Mouse (Mus musculus): Measurements from ENCODE around the gene Spib. TPM values are rescaled to one million over a fixed set of nuclear protein-coding genes. Genes with fewer than 3 reads are reported as not detected.

Spib gene
- polyA plus RNA-seq, 1 experiment, result 0.08 TPM

DNA sequence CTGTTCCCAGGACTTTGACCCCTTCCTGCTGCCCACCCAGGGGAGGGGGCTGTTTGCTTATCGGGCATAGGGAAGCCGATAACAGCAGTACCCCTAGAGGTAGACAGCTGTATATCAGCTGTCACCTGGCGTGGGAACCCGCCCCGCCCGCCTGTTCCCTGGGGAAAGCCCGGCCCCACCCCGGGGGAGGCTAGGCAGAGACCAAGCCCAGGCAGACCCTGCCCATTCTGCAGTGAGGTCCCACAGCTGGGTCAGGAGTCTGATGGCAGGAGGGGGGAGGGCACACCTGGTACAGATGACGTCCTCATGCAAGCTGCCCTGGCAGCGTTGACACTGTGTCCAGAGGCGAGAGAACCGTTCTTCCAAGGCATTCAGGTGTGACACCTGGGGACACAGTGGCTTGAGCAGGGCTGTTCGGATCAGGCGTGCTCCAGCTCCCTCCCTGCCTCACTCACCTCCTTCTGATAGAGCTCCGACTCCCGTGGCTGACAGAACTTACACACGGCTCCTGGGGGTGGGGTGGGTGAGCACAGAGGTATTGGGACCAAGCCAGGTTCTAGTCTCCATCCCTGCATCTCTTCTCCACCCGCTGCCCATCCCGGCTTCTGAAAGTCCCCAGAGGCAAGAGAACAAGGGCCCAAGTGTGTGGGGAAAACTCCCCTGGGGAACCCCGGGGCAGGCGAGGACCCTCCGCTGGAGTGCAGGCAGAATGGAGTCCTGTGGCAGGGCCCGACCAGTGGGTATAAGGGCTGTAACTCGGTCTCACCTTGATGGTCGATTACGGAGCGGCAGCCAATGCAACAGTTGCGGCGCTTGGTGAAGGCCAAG, 1.3 kb upstream of the Spib start:
- no peaks in the 10 kb centered on the region for H3K9me3 ChIP-seq (ENCODE audit: control insufficient read depth, low read length)
- no peak for TF ChIP-seq TAL1 (IDR thresholded peaks at IDR 0.05; ENCODE audit: low read length)
- no peak for TF ChIP-seq GATA1 (IDR thresholded peaks at IDR 0.05; ENCODE audit: low read length)
- peaks cover 8% of the 10 kb centered on the region for H3K27me3 ChIP-seq (ENCODE audit: control insufficient read depth)
- H3K4me3 ChIP-seq (replicated peaks), result no peak overlapping the region
- peaks cover 64% of the 10 kb centered on the region for H3K36me3 ChIP-seq (ENCODE audit: control insufficient read depth)
- H3K4me1 ChIP-seq (ENCODE audit: control insufficient read depth), result peaks cover 22% of the 10 kb centered on the region

DNA sequence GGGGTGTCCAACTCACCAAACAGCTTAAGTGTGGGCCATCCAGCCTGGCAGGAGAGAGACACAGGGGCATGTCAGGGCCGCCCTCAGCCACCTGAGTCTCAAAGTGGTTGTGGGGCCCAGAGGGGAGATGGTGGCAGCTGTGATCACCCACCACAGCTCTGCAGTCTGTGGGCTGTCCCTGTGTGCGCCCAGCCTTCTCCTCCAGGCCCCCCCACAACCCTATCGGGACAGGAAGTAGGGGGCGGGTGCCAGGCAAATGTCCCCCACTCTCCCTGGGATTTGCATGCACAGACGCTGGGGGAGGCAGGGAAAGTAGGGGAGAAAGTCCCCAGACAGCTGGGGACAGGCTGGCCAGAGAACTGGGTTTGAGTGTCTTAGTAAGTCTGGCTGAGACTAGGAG, 664 bp downstream of the Spib start:
- Histone ChIP-seq H3K4me3 (replicated peaks) (no peak overlapping the region), H3K4me1 (ENCODE audit: control insufficient read depth) (peaks cover 33% of the 10 kb centered on the region)
- TF ChIP-seq GATA1 (IDR thresholded peaks at IDR 0.05; ENCODE audit: low read length) (no peak), TAL1 (IDR thresholded peaks at IDR 0.05; ENCODE audit: low read length) (no peak)

DNA sequence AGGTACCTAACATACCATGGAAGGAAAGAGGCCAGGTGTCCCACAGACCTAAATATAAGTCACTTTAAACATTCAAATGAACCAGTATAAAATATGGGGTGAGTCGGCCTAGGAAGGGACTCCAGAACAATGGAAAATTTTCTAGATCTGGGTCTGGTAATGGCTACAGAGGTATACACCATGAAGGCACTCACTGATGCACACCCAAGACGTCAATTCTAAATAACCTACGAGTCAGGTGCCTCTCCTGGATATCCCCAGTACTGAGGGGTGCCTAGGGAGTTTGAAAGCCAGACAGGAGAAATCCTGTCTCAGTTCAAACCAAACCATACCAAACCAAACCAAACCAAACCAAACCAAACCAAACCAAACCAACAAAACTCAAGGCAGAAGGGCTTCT, 1.4 kb downstream of the Spib start:
- Histone ChIP-seq H3K4me3 (replicated peaks) (no peak overlapping the region), H3K27me3 (ENCODE audit: control insufficient read depth) (peaks cover 28% of the 10 kb centered on the region), H3K9me3 (ENCODE audit: control insufficient read depth, low read length) (no peaks in the 10 kb centered on the region), H3K4me1 (ENCODE audit: control insufficient read depth) (peaks cover 33% of the 10 kb centered on the region), H3K36me3 (ENCODE audit: control insufficient read depth) (peaks cover 38% of the 10 kb centered on the region)
- TF ChIP-seq TAL1 (IDR thresholded peaks at IDR 0.05; ENCODE audit: low read length) (no peak), GATA1 (IDR thresholded peaks at IDR 0.05; ENCODE audit: low read length) (no peak)

More for the DNA sequence above, 664 bp downstream of the Spib start:
- H3K9me3 ChIP-seq (ENCODE audit: control insufficient read depth, low read length), result no peaks in the 10 kb centered on the region
- peaks cover 45% of the 10 kb centered on the region for H3K36me3 ChIP-seq (ENCODE audit: control insufficient read depth)
- H3K27me3 ChIP-seq (ENCODE audit: control insufficient read depth), result peaks cover 21% of the 10 kb centered on the region

DNA sequence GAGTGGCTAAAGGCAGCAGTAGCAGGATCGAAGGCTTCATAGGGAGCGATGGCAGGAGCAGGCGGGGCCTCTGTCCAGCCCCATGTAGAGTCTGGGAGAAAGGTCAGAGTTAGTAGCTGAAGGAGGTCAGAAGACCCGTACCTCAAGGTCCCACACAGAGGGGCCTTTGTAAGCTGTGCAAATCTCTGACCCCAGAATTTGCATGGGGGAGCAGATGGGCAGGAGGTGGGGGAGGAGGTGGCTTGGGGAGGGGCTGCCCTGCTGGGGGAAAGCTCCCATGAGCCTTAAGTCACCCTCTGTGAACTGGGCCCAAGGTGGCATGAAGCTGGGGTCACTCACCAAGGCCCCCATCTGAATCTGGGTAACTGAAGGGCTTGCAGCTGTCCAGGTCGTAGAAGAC, 2.4 kb downstream of the Spib start:
- TF ChIP-seq GATA1 (IDR thresholded peaks at IDR 0.05; ENCODE audit: low read length) (no peak), TAL1 (IDR thresholded peaks at IDR 0.05; ENCODE audit: low read length) (no peak)
- H3K4me3 ChIP-seq (replicated peaks), result no peak overlapping the region
- H3K27me3 ChIP-seq (ENCODE audit: control insufficient read depth), result peaks cover 38% of the 10 kb centered on the region
- H3K9me3 ChIP-seq (ENCODE audit: control insufficient read depth, low read length), result no peaks in the 10 kb centered on the region
- H3K36me3 ChIP-seq (ENCODE audit: control insufficient read depth), result peaks cover 28% of the 10 kb centered on the region
- peaks cover 33% of the 10 kb centered on the region for H3K4me1 ChIP-seq (ENCODE audit: control insufficient read depth)

DNA sequence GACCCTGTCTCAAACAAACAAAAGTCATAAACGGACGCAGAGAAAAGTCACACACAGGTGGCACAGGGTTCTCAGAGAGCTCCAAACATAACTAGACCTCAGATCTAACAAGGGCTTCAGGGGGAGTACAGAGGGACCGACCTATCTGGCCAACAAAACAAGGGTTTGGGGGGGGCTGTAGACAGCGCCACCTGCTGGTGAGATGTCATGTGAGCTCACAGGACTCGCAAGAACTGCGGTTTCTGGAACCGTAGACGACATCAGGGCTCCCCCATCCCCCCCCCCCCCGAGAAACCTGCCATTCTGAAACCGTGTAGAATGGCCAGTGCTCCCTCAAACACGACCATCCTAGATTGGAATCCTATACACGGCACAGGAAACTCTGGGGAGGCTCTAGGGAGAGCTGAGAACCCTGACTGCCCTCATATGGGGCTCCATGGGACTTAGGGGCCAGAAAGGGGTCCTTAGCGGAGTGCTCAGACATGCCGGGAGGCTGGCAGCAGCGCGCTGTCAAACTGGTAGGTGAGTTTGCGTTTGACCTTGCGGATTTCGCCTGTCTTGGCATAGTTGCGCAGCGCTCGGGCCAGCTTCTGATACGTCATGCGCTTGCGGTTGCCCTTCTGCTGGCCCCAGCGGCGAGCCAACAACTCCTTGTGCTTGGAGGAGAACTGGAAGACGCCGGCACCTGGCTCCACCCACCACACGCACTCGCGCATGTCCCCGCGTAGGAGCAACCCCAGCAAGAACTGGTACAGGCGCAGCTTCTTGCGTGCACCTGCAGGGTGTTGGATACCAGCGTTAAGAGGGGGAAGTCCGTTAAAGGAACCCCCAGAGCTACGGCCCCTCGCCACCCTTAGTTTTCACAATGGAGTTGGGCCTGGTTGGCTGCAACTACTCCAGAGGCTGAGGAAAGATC, 4.1 kb downstream of the Spib start:
- H3K4me1 ChIP-seq (ENCODE audit: control insufficient read depth), result peaks cover 23% of the 10 kb centered on the region
- TF ChIP-seq TAL1 (IDR thresholded peaks at IDR 0.05; ENCODE audit: low read length), result no peak
- no peak for TF ChIP-seq GATA1 (IDR thresholded peaks at IDR 0.05; ENCODE audit: low read length)
- peak overlapping the region; percentile 63 for H3K4me3 ChIP-seq (replicated peaks)
- H3K9me3 ChIP-seq (ENCODE audit: control insufficient read depth, low read length), result no peaks in the 10 kb centered on the region
- H3K36me3 ChIP-seq (ENCODE audit: control insufficient read depth), result peaks cover 10% of the 10 kb centered on the region
- peaks cover 56% of the 10 kb centered on the region for H3K27me3 ChIP-seq (ENCODE audit: control insufficient read depth)

DNA sequence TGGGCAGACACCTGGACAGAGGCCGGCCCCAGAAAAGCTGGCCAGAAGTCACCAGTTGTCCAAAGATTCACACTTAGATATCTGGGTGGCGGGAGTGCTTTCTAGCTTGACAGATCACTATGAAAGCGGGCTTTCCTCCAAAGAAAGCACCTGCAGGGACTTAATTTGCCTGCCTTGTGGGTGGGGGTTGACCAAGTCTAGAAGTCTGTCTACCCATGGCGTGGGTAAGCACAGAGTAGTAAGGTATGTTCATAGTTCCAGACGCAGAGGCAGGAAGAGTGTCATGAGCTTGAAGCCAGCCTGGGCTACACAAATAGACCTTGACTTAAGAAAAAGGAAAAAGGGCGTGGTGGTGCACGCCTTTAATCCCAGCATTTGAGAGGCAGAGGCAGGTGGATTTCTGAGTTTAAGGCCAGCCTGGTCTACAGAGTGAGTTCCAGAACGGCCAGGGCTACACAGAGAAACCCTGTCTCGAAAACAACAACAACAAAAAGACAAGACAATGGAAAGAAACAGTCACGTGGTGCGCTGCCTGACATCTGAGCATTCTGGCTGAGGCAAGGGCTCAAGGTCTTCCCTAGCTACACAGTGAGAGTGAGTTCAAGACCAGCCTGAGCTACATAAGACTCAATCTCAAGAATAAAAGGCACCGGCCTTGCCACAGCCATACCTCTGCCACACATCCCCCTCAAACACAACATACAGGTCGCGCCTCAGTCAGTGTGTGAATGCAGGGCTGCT, 5.3 kb downstream of the Spib start:
- TF ChIP-seq TAL1 (IDR thresholded peaks at IDR 0.05; ENCODE audit: low read length) (no peak), GATA1 (IDR thresholded peaks at IDR 0.05; ENCODE audit: low read length) (no peak)
- H3K27me3 ChIP-seq (ENCODE audit: control insufficient read depth), result peaks cover 66% of the 10 kb centered on the region
- peaks cover 19% of the 10 kb centered on the region for H3K4me1 ChIP-seq (ENCODE audit: control insufficient read depth)
- H3K4me3 ChIP-seq (replicated peaks), result no peak overlapping the region
- H3K9me3 ChIP-seq (ENCODE audit: control insufficient read depth, low read length), result no peaks in the 10 kb centered on the region
- no peaks in the 10 kb centered on the region; the same call in 1 of the 2 replicates for H3K36me3 ChIP-seq (ENCODE audit: control insufficient read depth)

DNA sequence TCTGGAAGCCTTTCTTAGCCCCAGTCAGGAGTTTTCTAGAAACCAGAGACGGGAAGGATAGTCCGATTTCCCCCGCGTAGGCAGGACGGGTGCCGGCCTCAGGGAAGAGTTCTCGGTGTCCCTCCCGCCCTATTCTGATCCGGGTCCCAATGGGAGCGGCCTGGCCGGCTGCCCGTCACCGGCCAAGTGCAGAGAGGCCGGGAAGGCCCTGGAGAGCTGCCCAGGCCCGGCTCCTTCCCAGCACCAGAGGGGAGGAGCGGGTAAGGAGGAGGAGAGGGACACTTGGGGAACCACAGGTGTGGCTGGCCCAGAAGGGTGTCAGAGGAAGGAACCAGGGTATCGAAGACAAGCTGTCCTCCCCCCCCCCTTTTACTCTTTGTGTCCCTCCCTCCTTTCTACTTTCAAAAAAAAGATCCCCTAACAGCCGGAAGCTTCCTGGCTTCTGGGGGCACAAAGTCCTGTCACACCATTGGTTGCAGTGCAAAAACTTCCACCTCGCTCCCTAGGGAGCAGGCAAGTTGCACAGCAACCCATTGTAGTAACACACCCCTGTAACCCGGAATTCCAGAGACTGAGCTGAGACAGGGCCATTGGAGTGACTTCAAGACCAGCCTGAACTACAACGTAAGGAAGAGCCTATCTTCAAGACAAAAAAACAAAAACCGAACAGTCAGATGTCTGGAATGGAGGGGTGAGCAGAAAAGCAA, 6.6 kb downstream of the Spib start:
- no peaks in the 10 kb centered on the region for H3K36me3 ChIP-seq (ENCODE audit: control insufficient read depth)
- H3K27me3 ChIP-seq (ENCODE audit: control insufficient read depth), result peaks cover 75% of the 10 kb centered on the region
- no peaks in the 10 kb centered on the region for H3K9me3 ChIP-seq (ENCODE audit: control insufficient read depth, low read length)
- no peak overlapping the region for H3K4me3 ChIP-seq (replicated peaks)
- H3K4me1 ChIP-seq (ENCODE audit: control insufficient read depth), result peaks cover 19% of the 10 kb centered on the region
- no peak for TF ChIP-seq GATA1 (IDR thresholded peaks at IDR 0.05; ENCODE audit: low read length)
- no peak for TF ChIP-seq TAL1 (IDR thresholded peaks at IDR 0.05; ENCODE audit: low read length)

DNA sequence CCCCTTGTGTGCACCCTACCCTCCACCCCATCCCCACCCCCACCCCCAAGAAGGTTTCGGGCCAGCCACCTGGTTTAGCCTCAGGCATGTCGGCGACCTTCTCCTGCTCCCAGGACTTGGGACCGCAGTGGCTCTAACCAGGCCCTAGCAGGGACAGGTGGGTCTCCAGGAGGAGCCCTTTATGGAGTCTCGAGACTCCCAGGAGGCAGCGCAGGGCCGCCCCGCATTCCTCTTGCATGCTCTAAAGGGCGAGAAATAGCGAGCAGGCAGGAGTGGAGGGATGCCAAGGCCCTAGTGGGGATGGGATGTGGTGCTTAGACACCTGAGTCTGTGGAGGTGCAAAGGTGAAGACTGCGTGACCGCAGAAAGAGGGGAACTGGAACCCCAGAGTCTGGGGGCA, 7.4 kb downstream of the Spib start, which contains the start of gene Mybpc2:
Mybpc2 (minus strand) TSS at position 155 of the 400 bp plus-strand sequence.
- H3K4me3 ChIP-seq (replicated peaks), result no peak within 1 kb of the TSS
- H3K27me3 ChIP-seq (ENCODE audit: control insufficient read depth), result peaks cover 75% of the 10 kb centered on the region
- H3K36me3 ChIP-seq (ENCODE audit: control insufficient read depth), result no peaks in the 10 kb centered on the region
- no peak for TF ChIP-seq GATA1 (IDR thresholded peaks at IDR 0.05; ENCODE audit: low read length)
- TF ChIP-seq TAL1 (IDR thresholded peaks at IDR 0.05; ENCODE audit: low read length), result no peak
- peaks cover 19% of the 10 kb centered on the region for H3K4me1 ChIP-seq (ENCODE audit: control insufficient read depth)
- no peaks in the 10 kb centered on the region for H3K9me3 ChIP-seq (ENCODE audit: control insufficient read depth, low read length)
